Mouse (Mus musculus) adrenal gland, adult (tissue): ENCODE results near the gene Itln1.
"Not testable (repeated sequence)": the region's sequence is repeated elsewhere in the genome, so short reads cannot be mapped to it uniquely, and the experiment has no call there.

Experiments used
- DNase-seq, 2 experiments: peaks; one replicate each; pipeline ENCODE4 v3.0.0; 2022 to 2023; ENCODE audit warnings: low spot score in 1 of 2; ENCODE audit not compliant: inconsistent age in 2 of 2

Gene Itln1

DNA sequence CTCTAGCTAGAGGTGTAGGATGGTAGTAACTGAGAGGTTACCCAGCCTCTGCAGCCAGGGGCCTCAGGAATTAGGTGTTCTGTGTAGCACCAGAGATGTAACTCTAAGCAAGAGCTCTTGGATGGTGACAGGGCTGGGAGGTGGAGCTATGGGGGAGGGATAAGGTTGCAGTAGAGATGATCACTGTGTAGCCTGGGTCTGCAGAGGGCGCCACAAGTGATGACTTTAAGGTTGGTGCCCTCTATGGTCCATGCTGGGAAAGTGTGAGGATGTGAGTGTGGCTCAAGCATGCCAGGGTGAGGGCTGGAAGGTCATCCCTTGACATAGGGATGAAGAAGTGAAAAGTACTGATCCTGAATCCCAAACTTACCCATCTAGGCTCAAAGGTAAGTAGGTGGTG is 20.1 kb downstream of the Itln1 start:
- peak in 1 of 2 experiments; percentile 35 for DNase-seq

DNA sequence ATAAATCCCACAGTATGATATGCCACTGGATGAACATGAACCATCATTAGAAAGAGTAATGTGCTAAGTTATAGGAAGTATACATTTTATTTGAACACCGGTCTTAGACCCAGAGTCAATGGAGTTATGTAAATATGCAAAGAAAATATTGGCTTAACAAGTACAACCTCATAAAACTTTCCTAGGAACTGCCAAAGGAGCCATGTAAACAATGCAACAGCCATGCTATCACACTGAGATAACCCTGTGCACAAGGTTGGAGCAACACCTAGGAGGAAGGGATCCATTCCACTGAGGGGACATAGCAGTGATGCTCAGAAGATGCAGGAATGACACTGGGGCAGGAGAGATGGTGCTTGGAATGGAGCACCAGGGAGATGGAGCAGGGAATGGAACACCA is 21.3 kb downstream of the Itln1 start:
- DNase-seq, result no peak

DNA sequence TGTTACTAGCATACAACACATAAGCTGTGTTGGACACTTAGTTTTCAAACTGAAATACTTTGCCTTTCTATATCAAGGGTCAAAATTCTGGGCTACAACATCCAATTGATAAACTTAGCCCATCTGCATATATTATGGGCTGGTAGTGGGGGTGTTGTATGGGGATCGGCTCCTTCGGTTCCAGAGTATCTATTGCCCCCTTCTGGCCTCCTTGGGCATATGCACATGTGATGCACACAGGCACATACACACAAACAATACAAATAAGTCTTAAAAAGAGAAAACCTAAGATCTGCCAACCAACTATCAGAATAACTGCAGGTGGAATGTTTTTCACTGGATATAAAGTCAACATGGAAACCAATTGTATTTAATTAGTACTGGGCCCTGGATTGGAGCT is 21.9 kb downstream of the Itln1 start:
- DNase-seq, result peak in 1 of 2 experiments; percentile 20

DNA sequence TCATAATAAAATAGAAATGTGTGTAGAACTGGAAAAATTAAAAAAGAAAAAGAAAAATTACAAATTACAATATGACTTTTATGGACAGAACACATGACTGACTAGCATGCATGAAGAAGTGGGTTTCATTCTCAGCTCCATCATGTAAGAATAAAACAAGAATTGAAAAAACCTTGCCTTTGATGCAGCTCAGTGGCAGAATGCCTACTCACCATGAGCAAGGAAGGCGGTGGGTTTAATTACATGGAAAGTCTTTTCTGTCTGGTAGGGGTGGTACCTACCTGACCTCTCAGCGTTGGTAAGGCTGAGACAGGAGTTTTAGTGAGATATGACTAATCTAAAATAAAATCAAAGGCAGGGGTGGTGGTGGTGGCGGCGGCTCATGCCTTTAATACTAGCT is 30.5 kb downstream of the Itln1 start:
- DNase-seq, result peak in 1 of 2 experiments; percentile 17

DNA sequence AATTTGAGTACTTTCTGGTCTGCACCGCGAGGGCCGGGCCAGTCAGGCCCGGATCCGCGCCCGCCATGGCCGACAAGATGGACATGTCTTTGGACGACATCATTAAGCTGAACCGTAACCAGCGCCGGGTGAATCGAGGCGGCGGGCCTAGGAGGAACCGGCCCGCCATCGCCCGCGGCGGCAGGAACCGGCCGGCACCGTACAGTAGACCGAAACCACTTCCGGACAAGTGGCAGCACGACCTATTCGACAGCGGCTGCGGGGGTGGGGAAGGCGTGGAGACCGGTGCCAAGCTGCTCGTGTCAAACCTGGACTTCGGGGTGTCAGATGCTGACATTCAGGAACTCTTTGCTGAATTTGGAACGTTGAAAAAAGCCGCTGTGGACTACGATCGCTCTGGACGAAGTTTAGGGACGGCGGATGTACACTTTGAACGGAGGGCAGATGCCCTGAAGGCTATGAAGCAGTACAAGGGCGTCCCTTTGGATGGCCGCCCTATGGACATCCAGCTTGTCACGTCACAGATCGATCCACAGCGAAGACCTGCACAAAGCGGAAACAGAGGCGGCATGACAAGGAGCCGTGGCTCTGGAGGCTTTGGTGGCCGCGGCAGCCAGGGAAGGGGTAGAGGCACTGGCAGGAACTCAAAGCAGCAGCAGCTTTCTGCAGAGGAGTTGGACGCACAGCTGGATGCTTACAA is 31.4 kb downstream of the Itln1 start:
- DNase-seq, result peak; percentile 77 to 95

DNA sequence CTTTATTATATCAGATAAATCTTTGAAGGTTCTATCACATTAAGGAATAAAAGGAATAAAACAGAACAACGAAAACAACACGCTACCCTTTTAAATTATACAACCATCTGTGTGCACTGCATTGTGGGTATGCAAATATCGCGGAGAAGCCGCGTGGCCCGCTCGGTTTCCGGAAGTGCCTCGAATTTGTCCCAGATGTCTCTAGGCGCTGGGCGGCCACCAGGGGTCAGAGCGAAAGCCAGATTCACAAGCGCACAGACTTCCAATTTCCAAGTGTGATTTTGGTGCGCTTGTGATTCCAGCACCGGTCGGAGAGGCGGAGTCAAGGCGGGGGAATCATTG is 31.9 kb downstream of the Itln1 start, which contains the start of gene Alyref2:
TSS of gene Alyref2 (plus strand) at position 229 of the 342 bp plus-strand sequence.
- peak; percentile 96 to 98 for DNase-seq

DNA sequence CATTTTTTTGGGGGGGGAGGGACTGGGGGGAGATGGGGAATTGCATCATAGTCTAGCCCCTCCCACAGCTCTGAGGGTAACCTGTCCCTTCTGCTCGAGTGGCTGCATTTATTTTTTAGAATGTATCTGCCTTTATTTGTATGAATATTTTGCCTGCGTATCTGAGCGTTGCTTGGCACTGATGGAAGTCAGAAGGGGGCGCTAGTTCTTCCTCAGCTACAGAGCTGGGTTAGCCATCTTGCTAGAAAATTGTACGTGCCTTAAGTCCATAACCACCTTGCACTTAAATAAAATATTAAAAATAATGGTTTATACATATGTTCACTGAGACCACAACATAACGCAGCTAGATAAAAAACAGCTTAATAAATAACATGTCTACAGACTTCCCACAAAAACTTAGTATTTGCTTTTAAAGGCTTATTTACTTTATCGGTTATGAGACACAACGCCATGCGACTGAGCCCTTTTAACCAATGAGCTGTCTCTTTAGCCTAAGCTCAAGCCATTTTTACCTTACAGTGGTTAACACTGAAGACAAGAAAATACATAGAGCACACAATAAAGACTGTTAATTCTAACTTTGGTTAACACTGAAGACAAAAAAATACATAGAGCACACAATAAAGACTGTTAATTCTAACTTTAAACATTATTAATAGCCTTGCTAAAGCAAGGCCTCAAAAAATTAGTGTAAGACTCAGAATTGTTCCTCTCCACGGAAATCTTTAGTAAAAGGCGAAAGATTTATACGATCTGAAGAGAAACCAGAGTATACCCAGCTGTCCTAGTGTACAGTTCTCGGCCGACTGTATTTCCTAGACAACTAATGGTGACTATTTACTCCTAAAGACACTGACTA is 32.5 kb downstream of the Itln1 start:
- peak; percentile 55 to 80 for DNase-seq

DNA sequence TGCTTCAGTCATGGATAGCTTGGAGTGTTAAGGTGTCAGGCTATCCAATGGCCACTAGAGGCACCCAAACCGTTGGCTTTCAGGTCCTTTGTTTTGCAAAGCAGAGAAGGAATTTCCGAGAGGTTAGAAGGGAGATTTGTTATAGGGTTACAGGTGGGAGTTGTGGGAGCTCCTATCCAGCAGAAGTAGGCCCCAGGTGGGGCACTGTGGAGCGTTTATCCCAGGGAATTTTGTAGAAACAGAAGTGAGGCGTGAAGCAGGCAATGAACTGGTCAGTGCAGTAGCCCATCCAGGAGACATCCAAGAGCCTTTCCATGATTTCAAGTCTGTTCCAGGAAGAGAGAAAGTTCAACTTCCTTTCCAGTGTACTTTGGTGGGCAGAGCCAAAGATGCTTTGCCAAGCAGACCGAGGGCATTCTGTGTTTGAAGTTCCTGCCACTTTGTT is 33.4 kb downstream of the Itln1 start:
- peak in 1 of 2 experiments; percentile 77 for DNase-seq

DNA sequence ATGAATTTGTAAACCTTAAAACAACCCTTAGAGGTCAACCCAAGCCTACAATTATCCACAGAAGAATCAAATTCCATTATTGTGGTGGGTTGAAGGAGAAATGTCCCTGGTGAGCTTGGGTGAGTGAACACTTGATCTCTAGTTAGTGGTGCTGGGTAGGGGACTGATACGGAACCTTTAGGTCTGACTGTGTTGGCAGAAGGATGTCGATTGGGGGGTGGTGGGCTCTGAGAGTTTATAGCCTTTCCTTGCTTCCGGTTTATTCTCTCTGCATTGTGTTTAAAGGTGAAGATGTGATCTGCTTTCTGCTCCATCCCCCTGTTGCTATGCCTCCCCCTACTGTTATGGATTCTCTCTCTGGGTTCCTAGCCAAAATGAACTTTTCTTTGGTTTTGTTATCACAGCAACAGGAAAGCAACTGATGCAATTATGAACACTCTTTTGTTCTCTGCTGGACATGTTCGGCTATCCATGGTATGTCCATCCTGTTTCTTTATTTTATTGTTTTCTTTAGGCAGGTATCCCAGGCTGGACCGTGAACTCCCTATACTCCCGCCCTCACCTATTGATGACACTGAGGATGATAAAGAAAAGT is 34.0 kb downstream of the Itln1 start:
- peak in 1 of 2 experiments; percentile 17 for DNase-seq

DNA sequence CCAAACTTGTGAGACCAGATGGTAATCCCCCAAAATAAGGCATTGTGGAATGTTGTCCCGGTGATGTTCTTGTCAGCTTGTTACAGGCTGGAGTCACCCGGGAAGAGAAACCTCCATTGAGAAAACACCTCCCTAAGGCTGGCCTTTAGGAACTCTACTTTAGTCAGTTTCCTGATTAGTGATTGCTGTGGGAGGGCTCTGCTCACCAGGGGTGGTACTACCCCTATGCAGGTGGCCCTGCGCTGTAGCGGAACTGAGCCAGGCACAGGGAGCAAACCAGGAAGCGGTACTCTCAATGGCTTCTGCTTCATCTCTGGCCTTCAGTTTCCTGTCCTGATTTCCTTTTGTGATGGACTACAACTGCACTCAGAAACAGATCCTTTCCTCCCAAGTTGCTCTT is 35.2 kb downstream of the Itln1 start:
- DNase-seq, result no peak

DNA sequence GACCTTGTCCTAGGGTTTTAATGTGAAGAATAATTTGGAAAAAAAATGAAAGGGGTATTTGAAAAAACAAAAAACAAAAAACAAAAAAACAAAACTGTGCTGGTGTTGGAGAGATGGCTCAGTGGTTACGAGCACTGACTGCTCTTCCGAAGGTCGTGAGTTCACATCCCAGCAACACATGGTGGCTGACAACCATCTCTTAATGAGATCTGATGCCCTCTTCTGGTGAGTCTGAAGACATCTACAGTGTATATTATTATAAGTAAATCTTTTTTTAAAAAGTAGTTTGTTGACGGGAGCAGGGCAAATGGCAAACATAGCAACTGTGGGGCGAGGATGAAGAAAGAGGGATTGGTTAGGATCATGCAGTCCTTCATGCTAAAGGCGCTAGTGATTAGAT is 39.7 kb downstream of the Itln1 start:
- no peak for DNase-seq

DNA sequence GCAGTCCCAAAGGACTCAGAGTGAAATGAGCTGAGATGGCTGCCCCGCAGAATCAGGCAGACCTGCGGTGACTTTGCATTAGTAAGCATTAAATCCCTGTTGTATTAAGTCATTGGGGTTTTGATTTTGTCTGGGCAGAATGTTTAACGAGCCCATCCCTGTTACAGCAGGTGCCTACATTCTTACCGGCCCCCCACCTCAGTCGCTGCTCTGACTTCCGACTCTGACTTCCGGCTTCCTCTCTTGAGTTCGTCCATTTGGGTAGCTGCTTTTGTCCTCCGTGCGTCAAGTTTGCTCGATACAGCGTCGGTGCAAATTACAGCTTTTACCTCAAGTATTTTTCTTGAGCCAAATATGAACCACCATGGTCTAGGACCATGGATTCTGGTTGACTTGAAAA is 40.9 kb downstream of the Itln1 start:
- DNase-seq, result no peak

DNA sequence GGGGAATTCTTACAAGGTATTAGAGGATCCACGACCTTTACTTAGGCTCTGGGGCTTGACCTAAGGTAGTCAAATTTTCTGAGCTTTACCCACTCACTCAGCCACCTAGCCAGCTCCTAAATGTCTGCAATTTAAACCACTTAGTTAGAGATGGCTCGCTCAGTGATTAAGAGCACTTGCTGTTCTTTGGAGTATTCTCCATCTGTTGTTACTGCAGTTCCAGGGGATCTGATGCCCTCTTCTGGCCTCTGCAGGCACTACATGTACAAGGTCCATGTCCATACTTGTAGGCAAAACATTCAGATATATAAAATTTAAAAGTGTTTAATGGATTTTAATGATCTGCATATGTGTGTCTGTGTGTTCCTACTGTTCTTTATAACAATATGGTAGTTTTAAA is 56.1 kb downstream of the Itln1 start:
- DNase-seq, result peak; percentile 72 to 91

DNA sequence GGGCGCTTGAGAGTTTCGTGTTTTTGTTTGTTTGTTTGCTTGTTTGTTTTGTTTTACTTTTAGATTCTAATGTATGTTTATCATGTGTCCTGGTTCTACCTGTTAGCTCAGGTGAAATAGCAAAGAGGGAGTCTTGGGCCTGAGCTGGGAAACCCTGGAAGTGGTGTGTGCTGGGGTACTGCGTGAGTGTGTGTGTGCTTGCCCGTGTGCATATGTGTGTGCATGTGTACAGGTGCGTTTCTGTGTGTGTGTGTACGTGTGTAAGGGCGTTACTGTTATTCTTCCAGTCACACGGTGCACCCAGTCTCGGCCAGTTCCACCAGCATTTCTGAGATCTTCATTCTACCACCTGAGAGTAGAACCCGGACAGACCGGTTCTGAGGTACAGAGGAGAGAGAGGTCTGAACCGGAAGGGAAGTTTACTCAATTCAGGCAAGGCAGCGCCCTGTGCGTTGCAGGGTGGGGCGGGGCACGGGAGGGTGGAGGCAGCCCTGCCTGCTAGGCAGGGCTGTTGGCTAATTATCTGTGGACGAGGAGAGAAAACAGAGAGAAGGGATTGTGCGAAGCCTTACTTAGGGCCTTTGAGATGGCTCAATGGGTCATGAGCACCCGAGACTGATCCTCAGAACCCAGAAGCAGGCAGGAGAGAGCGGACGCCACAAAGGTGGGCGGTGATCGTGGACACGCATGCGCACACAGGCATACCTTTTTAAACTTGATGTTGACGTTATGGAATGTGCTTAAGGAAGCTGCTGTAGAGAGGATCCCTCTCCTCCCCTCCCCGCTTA is 57.1 kb downstream of the Itln1 start:
- peak in 1 of 2 experiments; percentile 60 for DNase-seq

DNA sequence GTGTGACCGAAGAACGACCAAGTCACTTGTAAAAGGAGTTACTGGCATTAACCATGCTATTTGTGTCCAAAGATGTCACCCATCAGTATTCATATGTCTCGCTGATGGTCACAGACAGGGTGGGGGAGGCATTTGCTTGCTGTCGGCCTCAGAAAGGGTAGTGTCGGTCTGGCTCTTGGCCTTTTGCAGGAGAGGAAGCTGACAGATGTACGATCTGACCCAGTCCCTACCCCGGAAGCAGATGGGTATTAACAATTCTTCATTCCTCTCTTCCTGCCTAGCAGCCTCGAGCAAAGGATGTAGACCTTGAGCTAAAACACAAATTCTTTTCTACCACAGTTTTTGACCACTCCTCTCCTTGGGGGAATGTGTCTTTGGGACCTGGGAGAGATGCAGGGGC is 58.0 kb downstream of the Itln1 start:
- no peak for DNase-seq

DNA sequence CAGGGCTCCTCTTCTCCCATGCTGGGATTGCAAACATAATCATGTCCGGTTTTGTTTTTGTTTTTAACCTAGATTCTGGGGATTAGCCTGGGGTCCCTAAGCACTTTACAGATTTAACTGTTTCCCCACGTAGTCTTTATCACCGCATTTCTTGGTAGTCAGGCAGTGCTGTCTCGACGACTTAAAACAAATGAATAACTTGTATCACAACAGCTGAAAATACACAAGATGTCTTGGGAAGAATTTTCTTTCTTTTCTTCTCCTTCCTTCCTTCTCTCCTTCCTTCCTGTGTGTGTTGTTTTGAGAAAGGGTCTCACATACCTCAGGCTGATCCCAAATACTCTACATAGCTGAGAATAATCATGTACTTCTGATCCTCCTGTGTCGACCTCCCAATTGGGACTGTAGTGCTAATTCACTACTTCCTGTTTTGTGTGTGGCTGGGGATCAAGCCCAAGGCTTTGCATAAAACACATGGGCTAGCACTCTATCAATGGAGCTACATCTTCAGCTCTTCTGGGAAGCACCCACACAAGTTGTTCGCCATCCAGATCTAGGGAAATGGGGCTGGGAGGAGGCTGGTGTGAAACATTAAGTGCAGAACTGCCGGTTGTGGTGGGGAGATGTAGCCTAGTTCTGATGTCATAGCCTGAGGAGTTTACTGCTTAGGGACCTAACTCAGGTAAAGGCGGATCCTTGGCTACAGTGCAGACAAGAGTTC is 61.0 kb downstream of the Itln1 start:
- DNase-seq, result no peak

DNA sequence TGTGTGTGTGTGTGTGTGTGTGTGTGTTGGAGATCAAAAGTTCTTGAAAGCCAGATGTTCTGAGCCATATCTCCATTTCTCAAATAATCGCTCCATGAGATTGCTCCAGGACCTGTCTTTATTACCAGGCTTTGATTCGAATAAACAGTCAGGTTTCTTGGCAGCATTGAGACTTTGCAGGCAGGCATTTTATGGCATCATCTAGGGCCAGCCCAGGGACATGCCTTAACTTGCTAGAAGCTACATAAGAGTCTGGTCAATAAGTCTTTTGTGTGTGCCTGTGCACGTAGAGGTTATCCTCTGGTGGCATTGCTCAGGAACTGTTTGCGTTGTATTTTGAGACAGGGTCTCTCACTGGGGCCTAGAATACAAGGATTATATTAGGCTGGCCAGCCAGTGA is 61.6 kb downstream of the Itln1 start:
- no peak for DNase-seq

DNA sequence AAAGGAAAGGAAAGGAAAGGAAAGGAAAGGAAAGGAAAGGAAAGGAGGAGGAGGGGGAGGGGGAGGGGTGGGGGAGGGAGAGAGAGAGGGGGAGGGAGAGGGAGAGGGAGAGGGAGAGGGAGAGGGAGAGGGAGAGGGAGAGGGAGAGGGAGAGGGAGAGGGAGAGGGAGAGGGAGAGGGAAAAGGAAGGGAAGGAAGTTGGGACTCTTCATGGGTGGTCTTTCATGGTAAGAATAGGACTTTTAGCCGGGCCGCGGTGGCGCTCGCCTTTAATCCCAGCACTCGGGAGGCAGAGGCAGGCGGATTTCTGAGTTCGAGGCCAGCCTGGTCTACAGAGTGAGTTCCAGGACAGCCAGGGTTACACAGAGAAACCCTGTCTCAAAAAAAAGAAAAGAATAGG is 63.2 kb downstream of the Itln1 start:
- not testable (repeated sequence) for DNase-seq

DNA sequence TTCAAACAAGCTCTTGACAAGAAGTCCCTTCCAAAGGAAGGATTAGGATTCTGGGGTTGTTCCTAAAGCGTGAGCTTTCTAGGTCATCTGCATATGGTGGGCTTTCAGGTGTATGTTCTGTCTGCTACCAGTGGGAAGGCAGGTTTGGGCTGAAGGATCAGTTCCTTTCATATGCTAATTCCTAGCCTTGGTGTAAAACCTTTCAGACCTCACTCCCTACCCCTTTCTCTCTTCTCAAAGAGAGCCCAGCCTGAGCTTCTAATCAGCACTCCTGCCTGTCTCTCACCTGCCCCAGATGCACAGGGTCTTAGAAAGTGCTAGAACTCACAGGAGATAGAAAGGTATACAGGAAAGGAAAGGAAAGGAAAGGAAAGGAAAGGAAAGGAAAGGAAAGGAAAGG is 63.6 kb downstream of the Itln1 start:
- no peak for DNase-seq

DNA sequence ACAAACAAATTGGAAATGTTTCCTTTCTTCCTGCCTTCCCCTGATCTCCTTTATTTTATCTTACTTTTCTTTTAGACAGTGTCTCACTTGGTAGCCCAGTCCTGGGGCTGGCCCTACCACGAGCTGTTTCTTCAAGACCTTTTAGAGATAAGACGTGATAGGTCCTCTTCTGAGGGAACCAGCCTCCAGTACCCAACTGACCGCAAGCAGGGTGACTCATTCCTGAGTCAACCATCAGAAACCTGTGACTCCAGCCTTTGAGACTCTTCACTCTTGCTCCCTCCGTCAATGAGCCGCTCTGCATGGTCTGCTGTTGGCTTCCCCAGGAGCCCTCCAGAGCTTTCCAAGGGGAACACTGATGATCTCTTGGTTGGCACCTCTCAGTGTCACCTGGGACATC is 64.2 kb downstream of the Itln1 start:
- DNase-seq, result peak; percentile 68 to 73
